Mouse (Mus musculus): Measurements from ENCODE around the gene Ntn5. TPM values are rescaled to one million over a fixed set of nuclear protein-coding genes. Genes with fewer than 3 reads are reported as not detected.

Ntn5 gene
- polyA plus RNA-seq, 1 experiment = not detected

DNA sequence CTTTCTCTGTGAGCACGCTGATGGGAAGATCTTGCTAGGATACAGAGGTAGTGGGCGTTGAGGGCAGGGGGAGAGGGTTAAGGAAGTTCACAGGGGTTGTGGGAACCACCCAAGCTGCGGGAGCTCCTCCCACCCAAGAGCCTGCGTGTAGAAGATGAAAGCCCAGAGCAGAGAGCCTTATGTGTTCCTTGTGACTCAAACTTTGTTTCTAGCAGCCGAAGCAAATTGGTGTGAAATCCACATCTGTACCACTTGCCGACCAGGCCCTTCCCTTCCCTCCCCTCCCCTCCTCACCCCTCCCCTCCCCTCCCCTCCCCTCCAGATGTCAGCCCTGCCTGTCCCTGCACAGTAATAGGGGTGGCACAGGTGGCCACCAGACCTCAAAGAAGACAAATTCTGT, 11.3 kb downstream of the Ntn5 start:
- TF ChIP-seq POLR2A (IDR thresholded peaks at IDR 0.05; ENCODE audit: borderline replicate concordance, low read depth, low read length) (no peak), CTCF (IDR thresholded peaks at IDR 0.05; ENCODE audit: low read depth, low read length) (no peak)
- no peak overlapping the region for H3K4me3 ChIP-seq (ENCODE audit: insufficient read depth, low read length)
- no peaks in the 10 kb centered on the region for H3K4me1 ChIP-seq (ENCODE audit: control insufficient read depth, insufficient read depth, low read length)
- H3K27ac ChIP-seq (ENCODE audit: insufficient read depth, low read depth, low read length) = no peak overlapping the region

DNA sequence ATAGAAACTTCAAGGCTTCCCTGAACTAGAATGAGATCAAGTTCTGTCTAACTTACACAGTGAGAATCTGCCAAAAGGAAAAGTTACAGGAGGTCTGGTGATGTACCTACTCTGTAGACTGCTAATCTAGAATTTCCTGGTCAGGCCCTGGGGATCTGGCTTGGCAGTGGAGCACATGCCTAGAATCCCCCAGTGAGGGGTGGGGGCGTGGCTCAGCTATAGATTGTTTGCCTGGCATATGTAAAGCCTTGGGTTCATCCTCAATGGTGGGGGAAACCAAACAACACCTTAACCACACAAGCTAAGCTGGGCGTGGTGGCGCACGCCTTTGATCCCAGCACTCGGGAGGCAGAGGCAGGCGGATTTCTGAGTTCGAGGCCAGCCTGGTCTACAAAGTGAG, 14.1 kb downstream of the Ntn5 start:
- H3K27ac ChIP-seq (ENCODE audit: insufficient read depth, low read depth, low read length) = no peak overlapping the region
- no peaks in the 10 kb centered on the region for H3K4me1 ChIP-seq (ENCODE audit: control insufficient read depth, insufficient read depth, low read length)
- no peak overlapping the region for H3K4me3 ChIP-seq (ENCODE audit: insufficient read depth, low read length)
- no peak for TF ChIP-seq CTCF (IDR thresholded peaks at IDR 0.05; ENCODE audit: low read depth, low read length)
- no peak for TF ChIP-seq POLR2A (IDR thresholded peaks at IDR 0.05; ENCODE audit: borderline replicate concordance, low read depth, low read length)

DNA sequence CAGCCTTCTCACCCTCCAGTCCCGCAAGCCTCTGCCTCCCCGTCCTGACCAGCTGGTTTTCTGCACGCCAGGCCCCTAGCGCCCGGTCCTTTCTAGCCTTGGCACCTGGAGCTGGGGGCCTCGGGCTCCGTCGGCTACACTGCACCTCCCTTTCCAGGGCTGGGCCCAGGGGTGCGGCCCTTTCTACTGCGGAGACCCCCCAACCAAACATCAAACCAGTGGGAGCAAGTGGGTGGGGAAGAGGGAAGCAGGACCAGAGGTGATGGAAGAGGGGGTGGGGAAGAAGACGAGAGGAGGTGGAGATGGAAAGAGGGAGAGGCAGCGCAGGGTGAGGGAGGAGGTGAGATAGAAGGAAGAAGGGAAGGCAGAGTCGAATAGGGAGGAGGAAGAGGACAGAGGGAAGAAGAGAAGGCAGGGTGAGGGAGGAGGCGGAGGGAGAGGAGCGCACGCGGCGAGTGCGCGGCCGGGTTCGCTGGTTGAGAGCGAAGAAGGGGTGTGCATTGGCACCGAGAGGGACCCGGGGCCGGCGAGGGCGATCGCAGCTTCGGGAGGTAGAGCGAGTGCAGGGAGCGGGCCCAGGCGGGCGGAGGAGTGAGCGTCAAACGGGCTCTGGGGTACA, 15.8 kb downstream of the Ntn5 start, which contains the start of gene Car11:
Car11 (plus strand) TSS at position 321 of the 619 bp plus-strand sequence.
- Histone ChIP-seq H3K27ac (ENCODE audit: insufficient read depth, low read depth, low read length) (no peak within 1 kb of the TSS), H3K4me3 (ENCODE audit: insufficient read depth, low read length) (peak within 1 kb of the TSS; percentile 35), H3K4me1 (ENCODE audit: control insufficient read depth, insufficient read depth, low read length) (peaks cover 4% of the 10 kb centered on the region)
- TF ChIP-seq POLR2A (IDR thresholded peaks at IDR 0.05; ENCODE audit: borderline replicate concordance, low read depth, low read length) = no peak
- no peak for TF ChIP-seq CTCF (IDR thresholded peaks at IDR 0.05; ENCODE audit: low read depth, low read length)

GRCm38 (mm10) chr7:45700301-45701015, 16.6 kb downstream of the Ntn5 start:
- TF ChIP-seq CTCF (IDR thresholded peaks at IDR 0.05; ENCODE audit: low read depth, low read length) = no peak
- no peak for TF ChIP-seq POLR2A (IDR thresholded peaks at IDR 0.05; ENCODE audit: borderline replicate concordance, low read depth, low read length)
- Histone ChIP-seq H3K4me1 (ENCODE audit: control insufficient read depth, insufficient read depth, low read length) (peaks cover 4% of the 10 kb centered on the region), H3K4me3 (ENCODE audit: insufficient read depth, low read length) (peak overlapping the region; percentile 35), H3K27ac (ENCODE audit: insufficient read depth, low read depth, low read length) (no peak overlapping the region)

DNA sequence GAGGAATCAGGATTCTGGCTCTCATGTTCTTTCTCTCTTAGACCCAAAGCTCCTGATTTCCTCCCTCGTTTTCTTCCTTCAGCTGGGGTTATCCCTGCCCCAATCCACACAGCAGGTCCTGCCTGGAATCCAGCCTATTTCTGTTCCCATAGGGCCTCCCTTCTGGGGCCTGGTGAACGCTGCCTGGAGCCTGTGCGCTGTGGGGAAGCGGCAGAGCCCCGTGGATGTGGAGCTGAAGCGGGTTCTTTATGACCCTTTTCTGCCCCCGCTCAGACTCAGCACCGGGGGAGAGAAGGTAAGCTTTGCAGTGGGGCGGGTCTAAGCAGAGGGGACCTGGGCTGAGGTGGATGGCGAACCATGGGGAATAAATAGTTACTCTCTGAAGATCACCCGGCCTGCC, 17.2 kb downstream of the Ntn5 start:
- Histone ChIP-seq H3K27ac (ENCODE audit: insufficient read depth, low read depth, low read length) (no peak overlapping the region), H3K4me3 (ENCODE audit: insufficient read depth, low read length) (no peak overlapping the region)

DNA sequence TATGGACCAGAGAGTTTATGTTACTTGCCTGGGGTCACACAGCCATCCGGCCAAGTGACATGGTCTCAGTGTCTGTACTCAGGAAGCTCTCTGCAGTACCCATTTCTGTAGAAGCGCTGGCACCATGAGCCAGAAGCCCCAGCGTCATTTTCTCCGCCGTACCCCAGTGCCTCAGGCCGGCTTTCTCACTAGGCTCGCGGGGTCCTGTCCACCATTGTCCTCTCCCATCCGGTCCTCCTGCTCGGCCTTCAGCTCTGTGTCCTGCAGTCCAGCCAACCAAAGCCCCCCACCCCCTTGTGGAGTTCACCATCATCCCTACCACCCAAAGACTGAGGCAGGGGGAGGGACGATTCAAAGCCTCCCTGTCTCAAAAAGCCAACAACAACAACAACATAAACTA, 17.8 kb downstream of the Ntn5 start:
- TF ChIP-seq CTCF (IDR thresholded peaks at IDR 0.05; ENCODE audit: low read depth, low read length) (no peak), POLR2A (IDR thresholded peaks at IDR 0.05; ENCODE audit: borderline replicate concordance, low read depth, low read length) (no peak)
- no peak overlapping the region for H3K4me3 ChIP-seq (ENCODE audit: insufficient read depth, low read length)
- peaks cover 4% of the 10 kb centered on the region for H3K4me1 ChIP-seq (ENCODE audit: control insufficient read depth, insufficient read depth, low read length)
- no peak overlapping the region for H3K27ac ChIP-seq (ENCODE audit: insufficient read depth, low read depth, low read length)

More for the DNA sequence above, 17.2 kb downstream of the Ntn5 start:
- peaks cover 4% of the 10 kb centered on the region for H3K4me1 ChIP-seq (ENCODE audit: control insufficient read depth, insufficient read depth, low read length)
- TF ChIP-seq CTCF (IDR thresholded peaks at IDR 0.05; ENCODE audit: low read depth, low read length) = no peak
- TF ChIP-seq POLR2A (IDR thresholded peaks at IDR 0.05; ENCODE audit: borderline replicate concordance, low read depth, low read length) = no peak

DNA sequence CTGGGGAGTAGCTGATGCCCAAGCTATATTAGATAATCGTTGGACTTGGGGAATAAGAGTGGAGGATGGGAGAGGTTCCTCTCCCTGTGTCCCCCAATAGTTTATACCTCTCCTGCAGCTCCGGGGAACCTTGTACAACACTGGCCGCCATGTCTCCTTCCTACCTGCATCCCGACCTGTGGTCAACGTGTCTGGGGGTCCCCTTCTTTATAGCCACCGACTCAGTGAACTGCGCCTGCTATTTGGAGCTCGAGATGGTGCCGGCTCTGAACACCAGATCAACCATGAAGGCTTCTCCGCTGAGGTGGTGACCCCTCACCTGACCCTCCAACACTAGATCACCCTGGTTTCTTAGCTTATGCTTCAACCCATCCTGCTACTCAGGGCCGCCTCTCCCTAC, 18.5 kb downstream of the Ntn5 start:
- Histone ChIP-seq H3K27ac (ENCODE audit: insufficient read depth, low read depth, low read length) (no peak overlapping the region), H3K4me3 (ENCODE audit: insufficient read depth, low read length) (no peak overlapping the region), H3K4me1 (ENCODE audit: control insufficient read depth, insufficient read depth, low read length) (peaks cover 6% of the 10 kb centered on the region)
- TF ChIP-seq POLR2A (IDR thresholded peaks at IDR 0.05; ENCODE audit: borderline replicate concordance, low read depth, low read length) (no peak), CTCF (IDR thresholded peaks at IDR 0.05; ENCODE audit: low read depth, low read length) (no peak)

GRCm38 (mm10) chr7:45702809-45703520, 19.1 kb downstream of the Ntn5 start:
- H3K4me3 ChIP-seq (ENCODE audit: insufficient read depth, low read length) = no peak overlapping the region
- TF ChIP-seq POLR2A (IDR thresholded peaks at IDR 0.05; ENCODE audit: borderline replicate concordance, low read depth, low read length) (no peak), CTCF (IDR thresholded peaks at IDR 0.05; ENCODE audit: low read depth, low read length) (no peak)
- H3K4me1 ChIP-seq (ENCODE audit: control insufficient read depth, insufficient read depth, low read length) = peaks cover 9% of the 10 kb centered on the region
- no peak overlapping the region for H3K27ac ChIP-seq (ENCODE audit: insufficient read depth, low read depth, low read length)

DNA sequence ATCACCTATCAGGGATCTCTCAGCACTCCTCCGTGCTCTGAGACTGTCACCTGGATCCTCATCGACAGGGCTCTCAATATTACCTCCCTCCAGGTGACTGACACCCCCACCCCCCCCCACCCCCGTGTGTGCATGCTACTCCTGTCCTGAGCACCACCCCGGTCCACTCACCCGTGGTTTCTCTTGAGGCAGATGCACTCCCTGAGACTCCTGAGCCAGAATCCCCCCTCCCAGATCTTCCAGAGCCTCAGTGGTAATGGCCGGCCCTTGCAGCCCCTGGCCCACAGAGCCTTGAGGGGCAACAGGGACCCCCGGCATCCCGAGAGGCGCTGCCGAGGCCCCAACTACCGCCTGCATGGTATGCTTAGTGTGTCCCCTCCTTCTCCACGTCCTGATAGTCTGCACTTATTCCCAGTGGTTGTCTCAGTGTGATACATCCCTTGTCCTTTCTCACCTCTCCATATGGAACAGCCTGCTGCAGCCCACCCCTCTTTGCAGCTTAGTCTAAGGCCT, 19.8 kb downstream of the Ntn5 start:
- peak overlapping the region; percentile 58 for H3K4me3 ChIP-seq (ENCODE audit: insufficient read depth, low read length)
- H3K27ac ChIP-seq (ENCODE audit: insufficient read depth, low read depth, low read length) = peak overlapping the region; percentile 73
- peaks cover 15% of the 10 kb centered on the region for H3K4me1 ChIP-seq (ENCODE audit: control insufficient read depth, insufficient read depth, low read length)

More for the DNA sequence above, 19.8 kb downstream of the Ntn5 start:
- TF ChIP-seq CTCF (IDR thresholded peaks at IDR 0.05; ENCODE audit: low read depth, low read length) (no peak), POLR2A (IDR thresholded peaks at IDR 0.05; ENCODE audit: borderline replicate concordance, low read depth, low read length) (no peak)

All from bone marrow macrophage, adult 2 months (primary cell).